Mouse (Mus musculus): ENCODE measurements around the gene Hrh3.

Gene Hrh3

GRCm38 (mm10) chr2:180063338-180064131 is 40.8 kb downstream of the Hrh3 start:
- DNase-seq (ENCODE audit: low spot score in 2 of 2): no peak

DNA sequence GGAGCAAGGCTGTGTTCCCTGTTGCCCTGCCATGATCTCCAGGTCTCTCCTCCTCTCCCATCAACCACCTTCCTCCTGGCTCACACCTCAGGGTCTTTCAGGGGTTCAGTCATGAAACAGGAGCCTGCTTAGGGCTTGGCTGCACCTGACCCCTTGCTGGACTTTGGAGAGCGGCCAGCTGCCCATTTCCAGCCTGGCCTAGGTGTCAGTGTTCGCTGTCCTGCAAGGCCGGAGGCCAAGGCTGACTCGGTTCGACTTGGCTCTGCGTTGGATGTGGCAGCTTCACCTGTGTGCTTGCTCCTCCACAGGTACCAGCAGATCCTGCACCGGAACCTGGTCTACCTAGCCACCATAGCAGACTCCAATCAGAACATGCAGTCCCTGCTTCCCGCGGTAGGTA is 51.3 kb downstream of the Hrh3 start:
- DNase-seq (ENCODE audit: low spot score in 2 of 2): no peak

- peak in 1 of 2 experiments; percentile 14 for DNase-seq (ENCODE audit: low spot score in 2 of 2)
Measured at GRCm38 (mm10) chr2:180051986-180052733, 52.1 kb downstream of the Hrh3 start.

GRCm38 (mm10) chr2:180050986-180051385 is 53.3 kb downstream of the Hrh3 start:
- peak; percentile 66 to 77 for DNase-seq (ENCODE audit: low spot score in 2 of 2)
